Mouse (Mus musculus): ENCODE results near the gene Pank1. TPM values are rescaled to one million over a fixed set of nuclear protein-coding genes. Genes with fewer than 3 reads are reported as not detected.

Gene Pank1
- polyA plus RNA-seq, 1 experiment from 2014 or later, result 6.5 TPM

- H3K4me1 ChIP-seq, result 0 out of 2 replicates have a peak, but pooled peaks cover 5% of the 10 kb centered on the region
- no peaks in the 10 kb centered on the region; the same call in 1 of the 2 replicates for H3K36me3 ChIP-seq
- no peak overlapping the region for H3K4me3 ChIP-seq
- H3K27ac ChIP-seq (replicated peaks), result no peak overlapping the region
- no peaks in the 10 kb centered on the region for H3K27me3 ChIP-seq (ENCODE audit: low read depth, poor library complexity, severe bottlenecking)
- no peak for DNase-seq (ENCODE audit: low spot score)
- H3K9me3 ChIP-seq (replicated peaks), result no peaks in the 10 kb centered on the region
- 86% methylated on average over 5 of the region's 5 CpGs for WGBS
These were observed 72.1 kb downstream of the Pank1 start for GRCm38 (mm10) chr19:34807173-34807572.

- Histone ChIP-seq H3K9me3 (replicated peaks) (no peaks in the 10 kb centered on the region), H3K4me3 (no peak overlapping the region), H3K36me3 (no peaks in the 10 kb centered on the region; the same call in 1 of the 2 replicates), H3K27me3 (ENCODE audit: low read depth, poor library complexity, severe bottlenecking) (no peaks in the 10 kb centered on the region), H3K4me1 (0 out of 2 replicates have a peak, but pooled peaks cover 5% of the 10 kb centered on the region), H3K27ac (replicated peaks) (no peak overlapping the region)
- no peak for DNase-seq (ENCODE audit: low spot score)
- WGBS, result 82% methylated on average over 2 of the region's 2 CpGs
These were observed 74.2 kb downstream of the Pank1 start for GRCm38 (mm10) chr19:34805071-34805470.

GRCm38 (mm10) chr19:34804531-34804930 lies 74.7 kb downstream of the Pank1 start:
- Histone ChIP-seq H3K9me3 (replicated peaks) (no peaks in the 10 kb centered on the region), H3K36me3 (no peaks in the 10 kb centered on the region), H3K27ac (replicated peaks) (no peak overlapping the region), H3K4me1 (peaks cover 8% of the 10 kb centered on the region; the same call in 1 of the 2 replicates), H3K27me3 (ENCODE audit: low read depth, poor library complexity, severe bottlenecking) (no peaks in the 10 kb centered on the region), H3K4me3 (no peak overlapping the region)
- DNase-seq (ENCODE audit: low spot score), result no peak
- WGBS, result 89% methylated on average over 2 of the region's 2 CpGs

- DNase-seq (ENCODE audit: low spot score), result no peak
- H3K27ac ChIP-seq (replicated peaks), result no peak overlapping the region
- H3K27me3 ChIP-seq (ENCODE audit: low read depth, poor library complexity, severe bottlenecking), result no peaks in the 10 kb centered on the region
- H3K4me1 ChIP-seq, result peaks cover 8% of the 10 kb centered on the region; the same call in 1 of the 2 replicates
- H3K36me3 ChIP-seq, result no peaks in the 10 kb centered on the region
- no peaks in the 10 kb centered on the region for H3K9me3 ChIP-seq (replicated peaks)
- 92% methylated on average over 4 of the region's 4 CpGs for WGBS
- H3K4me3 ChIP-seq, result no peak overlapping the region
These were observed 75.9 kb downstream of the Pank1 start for GRCm38 (mm10) chr19:34803396-34803795.

- H3K4me3 ChIP-seq, result no peak overlapping the region
- H3K27ac ChIP-seq (replicated peaks), result no peak overlapping the region
- H3K4me1 ChIP-seq, result peaks cover 3% of the 10 kb centered on the region; the same call in 1 of the 2 replicates
- no peaks in the 10 kb centered on the region for H3K27me3 ChIP-seq (ENCODE audit: low read depth, poor library complexity, severe bottlenecking)
- WGBS, result 69% methylated on average over 6 of the region's 6 CpGs
- DNase-seq (ENCODE audit: low spot score), result no peak
- H3K9me3 ChIP-seq (replicated peaks), result no peaks in the 10 kb centered on the region
- H3K36me3 ChIP-seq, result no peaks in the 10 kb centered on the region
These were observed 79.5 kb downstream of the Pank1 start for GRCm38 (mm10) chr19:34799644-34800267.

GRCm38 (mm10) chr19:34796396-34796795 lies 82.9 kb downstream of the Pank1 start:
- Histone ChIP-seq H3K36me3 (no peaks in the 10 kb centered on the region), H3K9me3 (replicated peaks) (no peaks in the 10 kb centered on the region), H3K27ac (replicated peaks) (no peak overlapping the region), H3K4me1 (peaks cover 3% of the 10 kb centered on the region; the same call in 1 of the 2 replicates), H3K27me3 (ENCODE audit: low read depth, poor library complexity, severe bottlenecking) (no peaks in the 10 kb centered on the region), H3K4me3 (no peak overlapping the region)
- WGBS, result 81% methylated on average over 4 of the region's 4 CpGs
- no peak for DNase-seq (ENCODE audit: low spot score)

GRCm38 (mm10) chr19:34782491-34782890 lies 96.8 kb downstream of the Pank1 start:
- Histone ChIP-seq H3K4me1 (no peaks in the 10 kb centered on the region), H3K36me3 (no peaks in the 10 kb centered on the region), H3K27ac (replicated peaks) (no peak overlapping the region), H3K4me3 (no peak overlapping the region), H3K9me3 (replicated peaks) (no peaks in the 10 kb centered on the region), H3K27me3 (ENCODE audit: low read depth, poor library complexity, severe bottlenecking) (no peaks in the 10 kb centered on the region)
- 95% methylated on average over 2 of the region's 2 CpGs for WGBS
- no peak for DNase-seq (ENCODE audit: low spot score)

GRCm38 (mm10) chr19:34778993-34779392 lies 100.3 kb downstream of the Pank1 start:
- Histone ChIP-seq H3K9me3 (replicated peaks) (no peaks in the 10 kb centered on the region), H3K36me3 (no peaks in the 10 kb centered on the region), H3K27ac (replicated peaks) (no peak overlapping the region), H3K4me3 (no peak overlapping the region), H3K4me1 (no peaks in the 10 kb centered on the region), H3K27me3 (ENCODE audit: low read depth, poor library complexity, severe bottlenecking) (no peaks in the 10 kb centered on the region)
- WGBS, result 90% methylated on average over 1 of the region's 1 CpGs
- no peak for DNase-seq (ENCODE audit: low spot score)

- H3K27ac ChIP-seq (replicated peaks), result no peak overlapping the region
- no peaks in the 10 kb centered on the region for H3K27me3 ChIP-seq (ENCODE audit: low read depth, poor library complexity, severe bottlenecking)
- no peak for DNase-seq (ENCODE audit: low spot score)
- H3K4me3 ChIP-seq, result no peak overlapping the region
- H3K36me3 ChIP-seq, result no peaks in the 10 kb centered on the region
- no peaks in the 10 kb centered on the region for H3K9me3 ChIP-seq (replicated peaks)
- H3K4me1 ChIP-seq, result no peaks in the 10 kb centered on the region
These were observed 101.2 kb downstream of the Pank1 start for GRCm38 (mm10) chr19:34778098-34778497.

- Histone ChIP-seq H3K9me3 (replicated peaks) (no peaks in the 10 kb centered on the region), H3K4me1 (no peaks in the 10 kb centered on the region), H3K27me3 (ENCODE audit: low read depth, poor library complexity, severe bottlenecking) (no peaks in the 10 kb centered on the region), H3K36me3 (no peaks in the 10 kb centered on the region), H3K4me3 (no peak overlapping the region), H3K27ac (replicated peaks) (no peak overlapping the region)
- peak; percentile 20 for DNase-seq (ENCODE audit: low spot score)
- 29% methylated on average over 6 of the region's 6 CpGs for WGBS
These were observed 106.5 kb downstream of the Pank1 start for GRCm38 (mm10) chr19:34772775-34773174.

- no peaks in the 10 kb centered on the region for H3K27me3 ChIP-seq (ENCODE audit: low read depth, poor library complexity, severe bottlenecking)
- no peaks in the 10 kb centered on the region for H3K9me3 ChIP-seq (replicated peaks)
- H3K27ac ChIP-seq (replicated peaks), result no peak overlapping the region
- no peak overlapping the region for H3K4me3 ChIP-seq
- WGBS, result 88% methylated on average over 6 of the region's 6 CpGs
- no peaks in the 10 kb centered on the region for H3K36me3 ChIP-seq
- no peaks in the 10 kb centered on the region for H3K4me1 ChIP-seq
- DNase-seq (ENCODE audit: low spot score), result no peak
These were observed 108.5 kb downstream of the Pank1 start for GRCm38 (mm10) chr19:34770764-34771163.

- Histone ChIP-seq H3K27ac (replicated peaks) (no peak overlapping the region), H3K27me3 (ENCODE audit: low read depth, poor library complexity, severe bottlenecking) (no peaks in the 10 kb centered on the region), H3K9me3 (replicated peaks) (no peaks in the 10 kb centered on the region), H3K4me1 (no peaks in the 10 kb centered on the region), H3K4me3 (no peak overlapping the region), H3K36me3 (no peaks in the 10 kb centered on the region)
- DNase-seq (ENCODE audit: low spot score), result no peak
- WGBS, result 95% methylated on average over 1 of the region's 1 CpGs
These were observed 120.5 kb downstream of the Pank1 start for GRCm38 (mm10) chr19:34758754-34759153.

Measured in midbrain, embryonic 10.5 days (tissue).